Mouse (Mus musculus) hindbrain, embryonic 10.5 days (tissue): Measurements from ENCODE around the gene Lin28a. TPM values are rescaled to one million over a fixed set of nuclear protein-coding genes. Genes with fewer than 3 reads are reported as not detected.

Experiments
- DNase-seq: peaks from one replicate; pipeline ENCODE4 v3.0.0-alpha.2; 2017; ENCODE audit warnings: low spot score
- H3K27ac ChIP-seq: fragments of 300-500 bp; sonication (generic); 2 replicates; pipeline ENCODE4 v1.5.1; 2016; ENCODE audit warnings: mild to moderate bottlenecking, moderate library complexity
- H3K27me3 ChIP-seq: fragments of 300-500 bp; sonication (generic); 2 replicates; pipeline ENCODE4 v1.6.1; 2016; ENCODE audit warnings: mild to moderate bottlenecking; ENCODE audit not compliant: poor library complexity, insufficient read depth, severe bottlenecking
- H3K36me3 ChIP-seq: fragments of 300-500 bp; sonication (generic); 2 replicates; pipeline ENCODE4 v1.6.1; 2016; ENCODE audit warnings: mild to moderate bottlenecking, moderate library complexity
- H3K4me1 ChIP-seq: fragments of 300-500 bp; sonication (generic); replicated peaks from 2 replicates; pipeline ENCODE4 v1.6.1; 2016; ENCODE audit warnings: mild to moderate bottlenecking
- H3K4me3 ChIP-seq: fragments of 300-500 bp; sonication (generic); 2 replicates; pipeline ENCODE4 v1.5.1; 2016; ENCODE audit warnings: mild to moderate bottlenecking, moderate library complexity
- H3K9me3 ChIP-seq: fragments of 300-500 bp; sonication (generic); 2 replicates; pipeline ENCODE4 v1.6.1; 2016; ENCODE audit warnings: mild to moderate bottlenecking, moderate library complexity
- WGBS: fragments of 180-500 bp; shearing (Covaris S2); methylation state at CpG from one replicate; pipeline ENCODE4 v1.1.7; 2016; 5-methylcytosine and 5-hydroxymethylcytosine counted together
- polyA plus RNA-seq: library from polyadenylated mRNA; unstranded; fragments of >200 nt; fragmentation: Nextera tagmentation; extraction: Ambion mirVana; gene quantifications from 2 replicates; pipeline ENCODE4 v1.2.1, GENCODE M21; 2016

The Lin28a gene
- polyA plus RNA-seq, 1 experiment from 2014 or later: 13.4 TPM

- Histone ChIP-seq H3K27ac (peak overlapping the region; percentile 94), H3K36me3 (peaks cover 12% of the 10 kb centered on the region; the same call in 1 of the 2 replicates), H3K4me3 (peak overlapping the region; percentile 87), H3K4me1 (peaks cover 92% of the 10 kb centered on the region), H3K9me3 (no peaks in the 10 kb centered on the region), H3K27me3 (no peaks in the 10 kb centered on the region)
- 2% methylated on average over 7 of the region's 7 CpGs for WGBS
- no peak for DNase-seq
These were observed 2.4 kb downstream of the Lin28a start for GRCm38 (mm10) chr4:134016208-134016607.

GRCm38 (mm10) chr4:134012858-134013528 lies 5.6 kb downstream of the Lin28a start:
- 51% methylated on average over 12 of the region's 12 CpGs for WGBS
- no peaks in the 10 kb centered on the region for H3K27me3 ChIP-seq
- peaks cover 82% of the 10 kb centered on the region for H3K4me1 ChIP-seq
- H3K9me3 ChIP-seq: no peaks in the 10 kb centered on the region
- peak overlapping the region; percentile 18; the same call in 1 of the 2 replicates for H3K4me3 ChIP-seq
- peak overlapping the region; percentile 87 for H3K27ac ChIP-seq
- DNase-seq: peak; percentile 53
- peaks cover 30% of the 10 kb centered on the region for H3K36me3 ChIP-seq

- Histone ChIP-seq H3K9me3 (no peaks in the 10 kb centered on the region), H3K36me3 (peaks cover 43% of the 10 kb centered on the region), H3K4me3 (peak overlapping the region; percentile 41), H3K27me3 (no peaks in the 10 kb centered on the region), H3K27ac (peak overlapping the region; percentile 87), H3K4me1 (peaks cover 69% of the 10 kb centered on the region)
- DNase-seq: peak; percentile 74
- WGBS: 6% methylated on average over 16 of the region's 16 CpGs
These were observed 6.9 kb downstream of the Lin28a start for GRCm38 (mm10) chr4:134011450-134012414.

GRCm38 (mm10) chr4:134009709-134010108 lies 8.9 kb downstream of the Lin28a start:
- DNase-seq: no peak
- no peaks in the 10 kb centered on the region for H3K27me3 ChIP-seq
- peaks cover 53% of the 10 kb centered on the region for H3K4me1 ChIP-seq
- 0 out of 2 replicates have a peak overlapping the region, but pooled peaks have one; percentile 87 for H3K27ac ChIP-seq
- WGBS: 78% methylated on average over 6 of the region's 6 CpGs
- no peak overlapping the region for H3K4me3 ChIP-seq
- H3K36me3 ChIP-seq: peaks cover 54% of the 10 kb centered on the region
- no peaks in the 10 kb centered on the region for H3K9me3 ChIP-seq

GRCm38 (mm10) chr4:134006845-134007244 lies 11.8 kb downstream of the Lin28a start:
- peaks cover 67% of the 10 kb centered on the region for H3K36me3 ChIP-seq
- 93% methylated on average over 3 of the region's 3 CpGs for WGBS
- no peaks in the 10 kb centered on the region for H3K27me3 ChIP-seq
- no peak for DNase-seq
- H3K27ac ChIP-seq: no peak overlapping the region
- peaks cover 43% of the 10 kb centered on the region for H3K4me1 ChIP-seq
- H3K4me3 ChIP-seq: no peak overlapping the region
- no peaks in the 10 kb centered on the region for H3K9me3 ChIP-seq

- no peak for DNase-seq
- 84% methylated on average over 12 of the region's 12 CpGs for WGBS
- H3K36me3 ChIP-seq: peaks cover 67% of the 10 kb centered on the region
- H3K9me3 ChIP-seq: no peaks in the 10 kb centered on the region
- no peak overlapping the region for H3K27ac ChIP-seq
- H3K27me3 ChIP-seq: no peaks in the 10 kb centered on the region
- no peak overlapping the region for H3K4me3 ChIP-seq
- peaks cover 37% of the 10 kb centered on the region for H3K4me1 ChIP-seq
These were observed 12.9 kb downstream of the Lin28a start for GRCm38 (mm10) chr4:134005581-134006358.

- Histone ChIP-seq H3K27me3 (no peaks in the 10 kb centered on the region), H3K36me3 (peaks cover 48% of the 10 kb centered on the region), H3K4me3 (no peak overlapping the region), H3K4me1 (peaks cover 35% of the 10 kb centered on the region), H3K9me3 (no peaks in the 10 kb centered on the region), H3K27ac (no peak overlapping the region)
- 53% methylated on average over 5 of the region's 5 CpGs for WGBS
- DNase-seq: no peak
These were observed 15.7 kb downstream of the Lin28a start for GRCm38 (mm10) chr4:134002903-134003302.

GRCm38 (mm10) chr4:134002246-134002645 lies 16.4 kb downstream of the Lin28a start:
- WGBS: 57% methylated on average over 4 of the region's 4 CpGs
- no peak overlapping the region for H3K27ac ChIP-seq
- H3K4me3 ChIP-seq: no peak overlapping the region
- H3K36me3 ChIP-seq: peaks cover 44% of the 10 kb centered on the region
- no peaks in the 10 kb centered on the region for H3K9me3 ChIP-seq
- no peaks in the 10 kb centered on the region for H3K27me3 ChIP-seq
- DNase-seq: no peak
- H3K4me1 ChIP-seq: peaks cover 35% of the 10 kb centered on the region

GRCm38 (mm10) chr4:134001710-134002109 lies 16.9 kb downstream of the Lin28a start:
- no peak for DNase-seq
- 40% methylated on average over 10 of the region's 10 CpGs for WGBS
- Histone ChIP-seq H3K4me1 (peaks cover 35% of the 10 kb centered on the region), H3K27me3 (no peaks in the 10 kb centered on the region), H3K27ac (no peak overlapping the region), H3K4me3 (no peak overlapping the region), H3K9me3 (no peaks in the 10 kb centered on the region), H3K36me3 (peaks cover 44% of the 10 kb centered on the region)

GRCm38 (mm10) chr4:134000466-134001438 lies 17.9 kb downstream of the Lin28a start, which contains the start of gene Dhdds:
TSS of gene Dhdds (minus strand) at chr4:134000918.
- peak; percentile 99 for DNase-seq
- WGBS: 2% methylated on average over 49 of the region's 49 CpGs
- H3K4me3 ChIP-seq: peak within 1 kb of the TSS; percentile 74
- H3K27me3 ChIP-seq: no peaks in the 10 kb centered on the region
- peak within 1 kb of the TSS; percentile 87 for H3K27ac ChIP-seq
- peaks cover 44% of the 10 kb centered on the region for H3K36me3 ChIP-seq
- H3K4me1 ChIP-seq: peaks cover 31% of the 10 kb centered on the region
- H3K9me3 ChIP-seq: no peaks in the 10 kb centered on the region

- H3K4me3 ChIP-seq: no peak overlapping the region
- peaks cover 79% of the 10 kb centered on the region for H3K36me3 ChIP-seq
- 92% methylated on average over 8 of the region's 8 CpGs for WGBS
- H3K27me3 ChIP-seq: no peaks in the 10 kb centered on the region
- no peak overlapping the region for H3K27ac ChIP-seq
- H3K4me1 ChIP-seq: peaks cover 2% of the 10 kb centered on the region; the same call in 1 of the 2 replicates
- no peak for DNase-seq
- H3K9me3 ChIP-seq: no peaks in the 10 kb centered on the region
These were observed 23.9 kb downstream of the Lin28a start for GRCm38 (mm10) chr4:133994697-133995096.
